Mouse (Mus musculus) urinary bladder, postnatal 25 days (tissue): ENCODE results near the gene Sh3gl2.

Experiments used
- DNase-seq: peaks from one replicate; pipeline ENCODE4 v3.0.0; 2022; ENCODE audit warnings: low spot score

Sh3gl2 gene

GRCm38 (mm10) chr4:85232386-85233381 lies 27.8 kb downstream of the Sh3gl2 start:
- DNase-seq, result no peak

DNA sequence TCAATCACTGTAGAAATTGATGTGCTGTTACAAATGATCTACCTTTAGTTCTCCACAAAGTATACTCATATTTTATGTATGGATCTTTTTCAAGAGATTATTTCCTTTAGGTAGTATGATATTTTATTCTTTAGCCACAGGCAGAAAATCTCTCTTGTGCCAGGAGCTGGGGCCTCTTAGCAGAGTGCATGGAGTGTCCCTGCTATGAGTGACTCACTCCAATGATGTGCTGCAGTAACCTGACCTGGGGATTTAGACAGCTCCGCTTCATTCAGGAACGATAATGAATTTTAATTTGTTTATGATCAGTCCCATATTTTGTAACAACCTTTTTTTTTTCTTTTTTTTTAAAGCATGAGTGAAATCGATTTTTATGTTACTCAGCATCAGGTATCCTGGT lies 36.7 kb downstream of the Sh3gl2 start:
- no peak for DNase-seq

DNA sequence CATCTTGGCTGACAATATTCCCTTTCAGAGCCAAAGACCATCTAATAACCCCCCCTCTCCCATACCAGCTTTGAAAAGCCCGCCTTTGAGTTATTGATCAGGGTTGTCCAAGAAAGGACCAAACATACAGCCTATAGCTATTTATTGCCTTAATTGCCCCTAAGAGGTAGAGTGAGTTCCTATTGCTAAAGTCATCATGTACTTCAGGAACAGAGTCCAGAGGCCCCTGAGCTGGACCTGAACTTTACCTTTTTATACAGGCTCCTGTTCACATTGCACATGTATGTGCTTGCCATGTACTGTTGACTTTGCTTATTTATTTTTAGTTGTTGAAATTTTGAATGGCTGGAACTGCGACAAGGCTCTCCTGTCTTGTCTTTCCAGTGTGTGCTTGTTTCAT lies 37.6 kb downstream of the Sh3gl2 start:
- no peak for DNase-seq

DNA sequence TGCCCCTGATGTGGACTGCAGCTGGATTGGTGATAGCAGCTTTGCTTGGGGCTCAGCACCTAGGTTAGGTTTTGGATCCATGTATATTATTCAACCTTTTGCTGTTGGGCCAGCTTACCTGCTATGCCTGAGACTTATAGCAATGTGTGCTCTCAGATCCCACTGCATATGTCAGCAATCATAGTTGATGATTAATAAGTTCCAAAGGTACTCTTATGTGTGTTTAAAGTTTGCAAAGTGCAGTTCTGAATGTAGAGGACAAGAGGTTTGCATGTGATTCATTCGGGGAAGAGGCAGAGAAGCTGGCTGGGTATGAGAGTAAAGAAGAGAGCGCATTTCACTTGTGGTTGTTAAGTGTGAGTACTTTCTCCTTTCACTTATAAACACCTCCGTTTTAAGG lies 43.7 kb downstream of the Sh3gl2 start:
- DNase-seq, result no peak

- no peak for DNase-seq
Measured at GRCm38 (mm10) chr4:85250271-85250670, 45.3 kb downstream of the Sh3gl2 start.

DNA sequence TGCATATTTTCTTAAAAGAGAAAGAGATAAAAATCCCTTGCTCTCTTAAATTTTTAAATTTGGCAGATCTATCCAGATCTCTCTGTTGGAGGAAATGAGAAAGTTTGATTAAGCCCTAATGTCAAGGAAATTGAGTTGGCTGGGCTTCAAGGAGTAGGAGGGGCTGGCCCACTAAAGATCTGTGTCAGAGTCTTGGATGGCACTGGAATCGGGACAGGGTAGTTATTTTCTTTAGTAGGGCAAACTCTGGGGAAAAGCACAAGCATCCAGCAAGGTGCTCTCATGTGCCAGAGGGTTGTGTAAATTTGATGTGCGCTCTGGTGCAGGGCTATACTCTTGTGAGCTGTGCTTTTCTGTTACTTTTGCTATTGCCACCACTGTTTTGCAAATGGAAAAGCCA lies 45.9 kb downstream of the Sh3gl2 start:
- DNase-seq, result no peak

GRCm38 (mm10) chr4:85255771-85256389 lies 51.0 kb downstream of the Sh3gl2 start:
- DNase-seq, result no peak

- no peak for DNase-seq
Measured at GRCm38 (mm10) chr4:85256461-85257202, 51.7 kb downstream of the Sh3gl2 start.

DNA sequence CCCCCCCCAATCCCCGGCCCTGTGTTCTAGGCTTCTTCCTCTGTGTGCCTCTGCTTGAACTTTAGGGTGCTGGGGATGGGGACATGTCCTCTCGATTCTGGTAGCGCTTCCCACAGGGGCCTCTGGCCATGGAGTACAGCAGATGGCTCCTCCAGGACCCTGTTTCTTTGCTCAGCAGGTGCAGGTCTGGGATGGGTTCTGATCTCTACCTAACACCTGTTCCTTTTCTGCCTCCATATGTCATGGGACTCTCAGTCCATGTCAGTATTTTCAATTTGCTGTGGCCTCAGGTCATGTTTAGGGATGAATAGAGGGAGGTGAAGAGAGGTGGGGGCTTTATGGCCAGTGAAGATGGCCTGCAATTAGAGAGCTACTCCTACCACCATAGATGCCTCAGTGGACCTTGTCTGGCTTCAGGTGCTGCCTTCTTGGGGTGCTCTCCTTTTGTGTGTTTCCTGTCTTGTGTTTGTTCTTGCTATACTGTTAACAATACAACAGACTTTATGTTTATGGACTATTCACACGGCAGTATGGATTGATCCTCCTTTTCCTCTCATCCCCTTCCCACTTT lies 52.9 kb downstream of the Sh3gl2 start:
- no peak for DNase-seq

DNA sequence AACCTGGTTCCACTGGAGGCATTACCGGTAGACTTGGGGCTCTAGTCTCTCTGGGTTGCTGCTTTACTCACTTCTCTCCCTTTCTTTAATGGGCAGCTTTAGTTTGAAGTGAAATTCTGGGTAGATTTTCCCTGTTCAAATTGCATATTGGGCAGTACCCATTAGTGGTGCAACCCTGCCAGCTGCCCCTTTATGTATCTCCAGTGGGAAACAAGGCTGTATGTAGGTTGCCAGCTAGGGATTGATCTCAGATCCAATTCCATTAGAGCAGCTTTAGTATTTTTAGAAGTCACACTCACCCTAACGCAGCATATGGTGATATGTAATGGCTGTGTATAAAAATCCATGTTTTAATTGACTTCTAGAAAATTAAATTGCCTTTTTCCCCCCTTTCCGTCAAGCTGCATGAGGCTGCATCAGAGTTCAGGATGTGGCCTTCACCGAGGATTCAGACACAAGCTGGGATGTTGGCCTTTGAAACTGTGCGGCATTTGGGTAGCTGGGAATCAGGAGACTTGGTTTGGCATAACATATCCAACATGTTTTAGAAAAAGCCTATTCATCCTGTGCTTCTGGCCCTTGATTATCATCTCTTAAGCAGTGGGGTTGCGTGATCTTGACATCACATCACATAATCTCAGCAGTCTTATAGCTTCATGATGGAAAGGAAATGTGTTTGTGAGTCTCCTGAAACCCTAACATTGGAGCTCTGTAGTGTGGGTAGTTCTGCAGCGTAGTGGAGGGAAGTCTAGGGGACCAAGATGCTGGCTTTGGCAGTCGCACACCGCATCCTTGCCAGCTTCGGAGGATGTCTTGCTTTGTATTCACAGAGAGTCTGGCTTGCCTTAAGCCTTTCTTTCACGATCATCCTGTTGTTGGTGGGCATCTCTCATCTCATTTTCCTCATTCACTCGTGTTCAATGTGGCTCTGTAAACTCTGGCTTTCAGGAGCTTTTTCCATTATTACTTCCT lies 56.0 kb downstream of the Sh3gl2 start:
- DNase-seq, result no peak

GRCm38 (mm10) chr4:85262146-85262545 lies 57.2 kb downstream of the Sh3gl2 start:
- DNase-seq, result no peak

DNA sequence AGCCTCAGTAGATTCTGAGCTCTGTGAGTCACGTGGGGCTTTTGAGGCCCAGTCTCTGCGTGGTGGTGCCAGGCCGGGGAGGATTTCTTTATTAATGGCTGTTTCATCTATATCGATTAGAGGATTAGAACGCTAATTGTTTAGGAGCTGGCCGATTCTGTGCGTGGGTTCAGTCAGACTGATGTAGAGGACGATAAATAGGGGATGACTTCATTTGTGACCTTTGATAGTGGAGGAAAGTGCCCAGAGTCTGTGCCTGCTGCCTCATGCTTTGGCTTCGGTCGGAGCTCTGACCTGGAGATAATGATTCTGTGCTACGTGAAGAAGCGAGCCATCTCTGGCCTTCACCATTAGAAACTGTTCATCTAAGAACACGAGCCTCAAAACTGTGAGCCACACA lies 57.7 kb downstream of the Sh3gl2 start:
- DNase-seq, result no peak

DNA sequence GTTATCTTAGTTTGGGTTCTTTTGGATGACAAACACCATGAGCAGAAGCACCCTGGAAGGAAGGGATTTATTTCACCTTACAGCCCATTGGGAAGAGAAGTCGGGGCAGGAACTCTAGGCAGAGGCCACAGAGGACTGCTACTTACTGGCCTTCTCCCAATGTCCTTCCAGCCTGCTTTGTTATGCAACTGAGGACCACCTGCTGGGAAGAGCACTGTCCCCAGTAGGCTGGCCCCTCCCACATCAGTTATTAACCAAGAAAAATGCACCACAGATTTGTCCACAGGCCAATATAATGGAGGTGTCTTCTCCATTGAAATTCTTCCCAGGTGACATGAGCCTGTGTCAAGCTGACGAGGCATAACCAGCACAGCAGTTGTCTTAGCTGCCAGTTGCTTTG lies 62.5 kb downstream of the Sh3gl2 start:
- no peak for DNase-seq

DNA sequence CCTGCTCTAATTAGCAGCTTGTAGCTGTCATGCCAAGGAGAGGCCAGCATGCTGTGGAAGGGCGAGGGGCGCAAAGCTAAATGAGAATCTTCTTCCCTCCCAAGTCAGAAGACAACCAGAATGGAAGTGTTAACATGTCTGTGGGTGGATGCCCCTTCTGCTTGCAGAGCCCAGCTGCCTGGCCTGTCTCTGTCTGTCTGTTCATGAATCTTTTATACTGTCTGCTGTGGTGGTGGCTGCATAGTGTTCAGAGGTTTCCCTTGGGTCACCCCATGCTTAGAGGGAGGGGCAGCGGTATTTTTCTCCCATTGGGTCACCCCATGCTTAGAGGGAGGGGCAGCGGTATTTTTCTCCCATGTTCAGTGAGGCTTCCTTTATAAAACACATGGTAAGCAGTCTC lies 68.0 kb downstream of the Sh3gl2 start:
- DNase-seq, result no peak

GRCm38 (mm10) chr4:85273452-85273851 lies 68.5 kb downstream of the Sh3gl2 start:
- no peak for DNase-seq

- no peak for DNase-seq
Measured at GRCm38 (mm10) chr4:85283151-85283550, 78.2 kb downstream of the Sh3gl2 start.

GRCm38 (mm10) chr4:85289990-85290389 lies 85.1 kb downstream of the Sh3gl2 start:
- no peak for DNase-seq

DNA sequence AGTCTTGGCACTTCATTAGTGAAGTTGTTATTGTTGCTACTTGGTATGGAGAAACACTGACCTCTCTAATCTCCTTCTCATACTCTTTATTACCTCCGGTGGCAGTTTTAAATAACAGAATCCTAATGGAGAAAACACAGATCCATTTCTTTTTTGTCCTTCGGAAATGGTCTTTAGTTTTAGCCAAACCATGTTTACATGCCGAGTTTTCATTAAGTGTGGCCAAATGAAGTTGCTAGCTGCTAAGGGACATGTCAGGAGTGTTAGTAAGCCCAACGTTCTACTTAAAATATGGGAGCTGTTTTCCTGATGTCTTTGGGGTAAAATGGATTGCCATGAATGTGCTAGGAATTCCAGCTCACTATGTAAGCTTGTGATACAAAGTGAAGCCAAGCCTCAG lies 86.4 kb downstream of the Sh3gl2 start:
- DNase-seq, result no peak

GRCm38 (mm10) chr4:85293368-85293767 lies 88.4 kb downstream of the Sh3gl2 start:
- DNase-seq, result no peak

DNA sequence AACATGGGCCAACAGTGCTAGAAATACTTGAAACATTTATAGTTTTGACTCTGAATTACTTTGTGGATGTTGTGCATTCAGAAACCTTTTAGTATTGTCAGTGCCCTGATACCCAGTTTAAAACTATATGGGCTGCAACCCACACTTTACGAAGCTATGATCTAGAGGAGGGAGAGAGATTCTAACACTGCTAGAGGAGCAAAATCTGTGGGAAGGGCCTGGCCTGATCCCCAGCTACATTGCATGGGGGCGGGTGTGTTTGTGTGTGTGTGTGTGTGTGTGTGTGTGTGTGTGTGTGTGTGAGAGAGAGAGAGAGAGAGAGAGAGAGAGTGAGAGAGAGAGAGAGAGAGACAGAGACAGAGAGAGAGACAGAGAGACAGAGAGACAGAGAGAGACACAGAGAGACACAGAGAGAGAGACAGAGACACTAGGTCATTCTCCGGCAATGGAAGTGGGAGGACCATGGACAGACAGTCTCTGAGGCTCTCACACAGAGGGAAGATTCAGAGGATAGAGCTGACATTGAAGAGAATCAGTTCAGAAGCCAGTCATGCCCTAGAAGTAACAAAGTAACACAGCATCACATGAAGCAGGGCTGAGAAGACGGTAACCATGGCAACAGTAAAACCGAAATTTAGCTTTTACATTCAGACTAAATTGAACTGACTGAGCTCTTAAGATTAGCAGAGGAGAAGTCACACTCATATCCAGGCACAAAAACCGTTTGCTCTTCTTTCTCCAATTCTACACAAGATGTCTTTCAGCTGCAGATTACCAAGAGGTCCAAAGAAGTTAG lies 95.9 kb downstream of the Sh3gl2 start:
- DNase-seq, result no peak
